Mouse (Mus musculus) brain, embryonic 14.5 days (tissue): ENCODE data around the gene Susd3. TPM values are rescaled to one million over a fixed set of nuclear protein-coding genes. Genes with fewer than 3 reads are reported as not detected.

Source experiments
- DNase-seq: peaks from one replicate; pipeline ENCODE4 v3.0.0-alpha.2; 2011; ENCODE audit warnings: low read depth
- CTCF ChIP-seq: fragments of 200-500 bp; IDR thresholded peaks from 2 replicates; pipeline ENCODE4 v1.5.1; 2012; ENCODE audit warnings: inconsistent platforms, mild to moderate bottlenecking, moderate library complexity, borderline replicate concordance; ENCODE audit not compliant: insufficient read depth, insufficient read length; ENCODE audit errors: extremely low read depth
- POLR2A ChIP-seq: fragments of 200-500 bp; IDR thresholded peaks from 2 replicates; pipeline ENCODE4 v1.6.1; 2012; ENCODE audit warnings: mild to moderate bottlenecking, inconsistent platforms, borderline replicate concordance; ENCODE audit not compliant: poor library complexity, insufficient read depth, insufficient read length, severe bottlenecking; ENCODE audit errors: extremely low read depth
- polyA plus RNA-seq: library from polyadenylated mRNA; depleted of rRNA; stranded (reverse); fragments of >200 nt; gene quantifications from 2 replicates; pipeline ENCODE4 v1.2.3, GENCODE M21; 2012

The Susd3 gene
- polyA plus RNA-seq, 1 experiment: 0.44 TPM

GRCm38 (mm10) chr13:49202556-49202955 lies 46.0 kb downstream of the Susd3 start:
- no peak for TF ChIP-seq POLR2A
- no peak for TF ChIP-seq CTCF
- no peak for DNase-seq

GRCm38 (mm10) chr13:49200688-49201087 lies 47.8 kb downstream of the Susd3 start:
- no peak for DNase-seq
- TF ChIP-seq POLR2A: no peak
- no peak for TF ChIP-seq CTCF

- no peak for TF ChIP-seq POLR2A
- no peak for TF ChIP-seq CTCF
- no peak for DNase-seq
These were observed 48.6 kb downstream of the Susd3 start for GRCm38 (mm10) chr13:49199891-49200290.

- no peak for DNase-seq
- TF ChIP-seq POLR2A: no peak
- no peak for TF ChIP-seq CTCF
These were observed 49.8 kb downstream of the Susd3 start for GRCm38 (mm10) chr13:49198734-49199133.

- TF ChIP-seq POLR2A (no peak), CTCF (no peak)
- peak; percentile 33 for DNase-seq
These were observed 51.7 kb downstream of the Susd3 start for GRCm38 (mm10) chr13:49196766-49197165.

- no peak for DNase-seq
- no peak for TF ChIP-seq CTCF
- no peak for TF ChIP-seq POLR2A
These were observed 52.3 kb downstream of the Susd3 start for GRCm38 (mm10) chr13:49196211-49196610.

GRCm38 (mm10) chr13:49195651-49196050 lies 52.9 kb downstream of the Susd3 start:
- DNase-seq: no peak

GRCm38 (mm10) chr13:49194811-49195210 lies 53.7 kb downstream of the Susd3 start:
- DNase-seq: no peak
- TF ChIP-seq POLR2A (no peak), CTCF (no peak)

More at GRCm38 (mm10) chr13:49195651-49196050, 52.9 kb downstream of the Susd3 start:
- TF ChIP-seq POLR2A (no peak), CTCF (no peak)

- no peak for DNase-seq
- no peak for TF ChIP-seq CTCF
- TF ChIP-seq POLR2A: no peak
These were observed 54.9 kb downstream of the Susd3 start for GRCm38 (mm10) chr13:49193650-49194049.

- TF ChIP-seq CTCF: no peak
- TF ChIP-seq POLR2A: no peak
- DNase-seq: peak; percentile 40
These were observed 56.2 kb downstream of the Susd3 start for GRCm38 (mm10) chr13:49192156-49192855.

GRCm38 (mm10) chr13:49191673-49192035 lies 56.9 kb downstream of the Susd3 start:
- DNase-seq: no peak
- no peak for TF ChIP-seq POLR2A
- no peak for TF ChIP-seq CTCF
